Mouse (Mus musculus): ENCODE measurements around the gene Epas1. TPM values are rescaled to one million over a fixed set of nuclear protein-coding genes. Genes with fewer than 3 reads are reported as not detected.

The Epas1 gene
- polyA plus RNA-seq, 1 experiment from 2014 or later = 4.3 TPM

GRCm38 (mm10) chr17:86762479-86763242, 9.2 kb downstream of the Epas1 start:
- H3K4me1 ChIP-seq = no peaks in the 10 kb centered on the region
- no peak overlapping the region for H3K4me2 ChIP-seq (replicated peaks)
- no peak overlapping the region for H3K27ac ChIP-seq
- 81% methylated on average over 11 of the region's 11 CpGs for WGBS
- H3K9ac ChIP-seq = no peak overlapping the region
- H3K9me3 ChIP-seq = no peaks in the 10 kb centered on the region
- 0 out of 2 replicates have a peak, but pooled peaks cover 5% of the 10 kb centered on the region for H3K27me3 ChIP-seq (replicated peaks)
- no peak overlapping the region for H3K4me3 ChIP-seq
- no peak for ATAC-seq (ENCODE audit: low FRiP score, low read depth)
- no peaks in the 10 kb centered on the region for H3K36me3 ChIP-seq

- 91% methylated on average over 8 of the region's 8 CpGs for WGBS
- ATAC-seq (ENCODE audit: low FRiP score, low read depth) = no peak
- no peak overlapping the region for H3K27ac ChIP-seq
These were observed 12.4 kb downstream of the Epas1 start for GRCm38 (mm10) chr17:86765762-86766404.

GRCm38 (mm10) chr17:86766412-86766811, 12.9 kb downstream of the Epas1 start:
- WGBS = 90% methylated on average over 4 of the region's 4 CpGs
- no peak for ATAC-seq (ENCODE audit: low FRiP score, low read depth)
- Histone ChIP-seq H3K4me3 (no peak overlapping the region), H3K36me3 (no peaks in the 10 kb centered on the region), H3K27me3 (replicated peaks) (no peaks in the 10 kb centered on the region), H3K27ac (no peak overlapping the region), H3K4me1 (no peaks in the 10 kb centered on the region), H3K9me3 (no peaks in the 10 kb centered on the region), H3K9ac (no peak overlapping the region), H3K4me2 (replicated peaks) (no peak overlapping the region)

More at GRCm38 (mm10) chr17:86765762-86766404, 12.4 kb downstream of the Epas1 start:
- Histone ChIP-seq H3K4me2 (replicated peaks) (no peak overlapping the region), H3K36me3 (no peaks in the 10 kb centered on the region), H3K9me3 (no peaks in the 10 kb centered on the region), H3K9ac (no peak overlapping the region), H3K27me3 (replicated peaks) (no peaks in the 10 kb centered on the region), H3K4me1 (no peaks in the 10 kb centered on the region), H3K4me3 (no peak overlapping the region)

GRCm38 (mm10) chr17:86768596-86768995, 15.1 kb downstream of the Epas1 start:
- Histone ChIP-seq H3K4me3 (no peak overlapping the region), H3K9ac (no peak overlapping the region), H3K4me2 (replicated peaks) (no peak overlapping the region), H3K27ac (no peak overlapping the region), H3K36me3 (no peaks in the 10 kb centered on the region), H3K27me3 (replicated peaks) (no peaks in the 10 kb centered on the region), H3K9me3 (no peaks in the 10 kb centered on the region), H3K4me1 (no peaks in the 10 kb centered on the region)
- WGBS = 83% methylated on average over 7 of the region's 7 CpGs
- ATAC-seq (ENCODE audit: low FRiP score, low read depth) = no peak

GRCm38 (mm10) chr17:86769330-86770211, 16.1 kb downstream of the Epas1 start:
- Histone ChIP-seq H3K4me3 (no peak overlapping the region), H3K27ac (no peak overlapping the region), H3K4me1 (no peaks in the 10 kb centered on the region), H3K4me2 (replicated peaks) (no peak overlapping the region), H3K36me3 (no peaks in the 10 kb centered on the region), H3K27me3 (replicated peaks) (no peaks in the 10 kb centered on the region), H3K9me3 (no peaks in the 10 kb centered on the region), H3K9ac (no peak overlapping the region)
- WGBS = 86% methylated on average over 16 of the region's 16 CpGs
- ATAC-seq (ENCODE audit: low FRiP score, low read depth) = no peak

- ATAC-seq (ENCODE audit: low FRiP score, low read depth) = no peak
- H3K4me2 ChIP-seq (replicated peaks) = no peak overlapping the region
- no peaks in the 10 kb centered on the region for H3K27me3 ChIP-seq (replicated peaks)
- H3K36me3 ChIP-seq = no peaks in the 10 kb centered on the region
- H3K9me3 ChIP-seq = no peaks in the 10 kb centered on the region
- no peak overlapping the region for H3K9ac ChIP-seq
- no peaks in the 10 kb centered on the region for H3K4me1 ChIP-seq
- H3K4me3 ChIP-seq = no peak overlapping the region
- 80% methylated on average over 5 of the region's 5 CpGs for WGBS
- H3K27ac ChIP-seq = no peak overlapping the region
These were observed 17.3 kb downstream of the Epas1 start for GRCm38 (mm10) chr17:86770848-86771247.

GRCm38 (mm10) chr17:86772035-86772434, 18.5 kb downstream of the Epas1 start:
- Histone ChIP-seq H3K9me3 (no peaks in the 10 kb centered on the region), H3K4me1 (no peaks in the 10 kb centered on the region), H3K9ac (no peak overlapping the region), H3K27me3 (replicated peaks) (no peaks in the 10 kb centered on the region), H3K4me3 (no peak overlapping the region), H3K27ac (no peak overlapping the region), H3K36me3 (no peaks in the 10 kb centered on the region), H3K4me2 (replicated peaks) (no peak overlapping the region)
- 71% methylated on average over 11 of the region's 11 CpGs for WGBS
- no peak for ATAC-seq (ENCODE audit: low FRiP score, low read depth)

GRCm38 (mm10) chr17:86772929-86773588, 19.6 kb downstream of the Epas1 start:
- ATAC-seq (ENCODE audit: low FRiP score, low read depth) = no peak
- no peaks in the 10 kb centered on the region for H3K27me3 ChIP-seq (replicated peaks)
- H3K4me2 ChIP-seq (replicated peaks) = no peak overlapping the region
- no peaks in the 10 kb centered on the region for H3K4me1 ChIP-seq
- no peak overlapping the region for H3K4me3 ChIP-seq
- no peak overlapping the region for H3K27ac ChIP-seq
- H3K9me3 ChIP-seq = no peaks in the 10 kb centered on the region
- H3K36me3 ChIP-seq = no peaks in the 10 kb centered on the region
- no peak overlapping the region for H3K9ac ChIP-seq
- 91% methylated on average over 15 of the region's 15 CpGs for WGBS

GRCm38 (mm10) chr17:86776538-86776937, 23.0 kb downstream of the Epas1 start:
- Histone ChIP-seq H3K27me3 (replicated peaks) (no peaks in the 10 kb centered on the region), H3K9me3 (no peaks in the 10 kb centered on the region)
- 84% methylated on average over 12 of the region's 12 CpGs for WGBS

GRCm38 (mm10) chr17:86778147-86778546, 24.6 kb downstream of the Epas1 start:
- 89% methylated on average over 6 of the region's 6 CpGs for WGBS
- Histone ChIP-seq H3K4me1 (no peaks in the 10 kb centered on the region; the same call in 1 of the 2 replicates), H3K27me3 (replicated peaks) (no peaks in the 10 kb centered on the region), H3K36me3 (no peaks in the 10 kb centered on the region), H3K9ac (no peak overlapping the region), H3K4me2 (replicated peaks) (no peak overlapping the region), H3K27ac (no peak overlapping the region), H3K9me3 (no peaks in the 10 kb centered on the region), H3K4me3 (no peak overlapping the region)
- ATAC-seq (ENCODE audit: low FRiP score, low read depth) = no peak

More at GRCm38 (mm10) chr17:86776538-86776937, 23.0 kb downstream of the Epas1 start:
- Histone ChIP-seq H3K4me2 (replicated peaks) (no peak overlapping the region), H3K4me3 (no peak overlapping the region), H3K9ac (no peak overlapping the region), H3K27ac (no peak overlapping the region), H3K4me1 (no peaks in the 10 kb centered on the region), H3K36me3 (no peaks in the 10 kb centered on the region)
- no peak for ATAC-seq (ENCODE audit: low FRiP score, low read depth)

GRCm38 (mm10) chr17:86779191-86780130, 26.0 kb downstream of the Epas1 start:
- no peaks in the 10 kb centered on the region for H3K27me3 ChIP-seq (replicated peaks)
- no peak for ATAC-seq (ENCODE audit: low FRiP score, low read depth)
- H3K9me3 ChIP-seq = no peaks in the 10 kb centered on the region
- H3K4me1 ChIP-seq = no peaks in the 10 kb centered on the region; the same call in 1 of the 2 replicates
- no peak overlapping the region for H3K9ac ChIP-seq
- no peak overlapping the region for H3K4me3 ChIP-seq
- H3K36me3 ChIP-seq = no peaks in the 10 kb centered on the region
- no peak overlapping the region for H3K27ac ChIP-seq
- no peak overlapping the region for H3K4me2 ChIP-seq (replicated peaks)
- 76% methylated on average over 15 of the region's 15 CpGs for WGBS

Measured in neural tube, embryonic 12.5 days (tissue).